Mouse (Mus musculus) common myeloid progenitor, adult 5-6 weeks (primary cell): ENCODE results near the gene Nppb. TPM values are rescaled to one million over a fixed set of nuclear protein-coding genes. Genes with fewer than 3 reads are reported as not detected.

ENCODE experiments used
- ATAC-seq: replicated peaks from 2 replicates; pipeline ENCODE4 v1.8.0; 2016; ENCODE audit warnings: low read depth, mild to moderate bottlenecking, moderate TSS enrichment, inconsistent platforms; ENCODE audit not compliant: poor library complexity, severe bottlenecking
- total RNA-seq: library from RNA; stranded (forward); fragments of 200-1000, 187-1606 nt; gene quantifications from 2 replicates; pipeline ENCODE4 v1.2.3, GENCODE M21; 2017

Gene Nppb
- total RNA-seq, 1 experiment from 2014 or later, result not detected

GRCm38 (mm10) chr4:147969337-147969736 lies 16.3 kb upstream of the Nppb start:
- no peak for ATAC-seq

DNA sequence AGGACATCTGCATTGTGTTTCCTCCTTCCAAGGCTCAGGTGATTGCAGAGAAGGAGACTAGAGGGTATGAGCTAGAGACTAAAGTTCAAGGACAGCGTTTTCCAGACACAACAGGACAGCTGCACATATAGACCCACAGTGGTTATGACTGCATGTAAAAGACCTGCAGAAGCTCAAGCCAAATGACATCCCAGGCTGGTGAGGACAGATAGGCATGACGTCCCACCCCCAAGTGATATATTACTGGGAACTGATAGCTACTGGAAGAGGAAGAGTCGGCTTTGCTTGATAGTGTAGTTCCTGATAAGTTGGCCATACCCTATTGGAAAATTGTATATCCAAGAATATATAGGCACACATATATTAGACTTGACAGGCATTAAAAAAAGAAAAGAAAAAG lies 9.4 kb upstream of the Nppb start:
- no peak for ATAC-seq

- no peak for ATAC-seq
These were observed 7.9 kb upstream of the Nppb start for GRCm38 (mm10) chr4:147977726-147978125.

- ATAC-seq, result no peak
These were observed 7.2 kb upstream of the Nppb start for GRCm38 (mm10) chr4:147978391-147978790.

DNA sequence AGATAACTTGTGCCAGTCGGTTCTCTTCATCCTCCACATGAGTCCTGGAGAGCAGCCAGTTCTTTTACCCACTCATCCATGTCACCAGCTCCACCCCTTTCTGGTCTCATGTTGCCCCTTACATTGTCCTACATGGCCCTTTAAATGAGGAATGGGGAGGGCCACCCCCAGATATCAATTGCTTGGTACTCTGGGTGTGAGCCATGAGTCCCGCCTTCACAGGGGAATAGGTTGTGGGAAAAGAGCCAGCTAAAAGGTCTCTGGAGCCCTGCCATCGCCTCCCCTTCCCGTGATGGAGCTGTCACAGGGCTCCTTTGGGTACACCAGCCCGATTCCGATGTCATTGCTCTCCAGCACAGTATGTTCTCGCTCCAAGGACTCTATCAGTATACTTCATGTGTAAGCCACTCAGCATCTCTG lies 6.1 kb upstream of the Nppb start:
- ATAC-seq, result no peak

DNA sequence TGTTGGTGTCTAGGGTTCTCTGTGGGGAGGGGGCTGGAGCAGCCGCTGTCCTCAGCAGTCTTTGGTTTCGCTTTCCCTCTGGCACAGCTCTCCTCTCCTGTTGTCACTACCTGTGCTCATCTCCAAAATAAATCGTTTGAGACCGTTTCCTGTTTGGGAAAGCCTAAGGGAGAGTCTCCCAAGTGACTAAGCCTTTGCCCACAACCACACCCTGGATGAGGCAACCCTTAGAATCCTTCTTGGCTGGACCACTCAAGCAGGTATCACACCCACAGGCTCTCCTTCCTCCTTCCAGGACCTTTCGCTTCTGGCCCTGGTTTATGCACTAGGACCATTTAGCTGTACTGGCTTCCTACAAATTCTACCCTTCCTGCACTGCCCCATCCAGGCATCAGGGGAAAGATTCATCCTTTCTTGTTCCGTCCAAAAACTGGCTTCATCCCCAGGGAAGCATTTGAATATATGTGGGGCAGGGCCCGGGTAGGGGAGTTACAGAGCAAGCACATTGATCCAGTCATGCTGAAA lies 8.0 kb downstream of the Nppb start:
- ATAC-seq, result no peak

- ATAC-seq, result no peak
These were observed 9.7 kb downstream of the Nppb start for GRCm38 (mm10) chr4:147995311-147995710.

DNA sequence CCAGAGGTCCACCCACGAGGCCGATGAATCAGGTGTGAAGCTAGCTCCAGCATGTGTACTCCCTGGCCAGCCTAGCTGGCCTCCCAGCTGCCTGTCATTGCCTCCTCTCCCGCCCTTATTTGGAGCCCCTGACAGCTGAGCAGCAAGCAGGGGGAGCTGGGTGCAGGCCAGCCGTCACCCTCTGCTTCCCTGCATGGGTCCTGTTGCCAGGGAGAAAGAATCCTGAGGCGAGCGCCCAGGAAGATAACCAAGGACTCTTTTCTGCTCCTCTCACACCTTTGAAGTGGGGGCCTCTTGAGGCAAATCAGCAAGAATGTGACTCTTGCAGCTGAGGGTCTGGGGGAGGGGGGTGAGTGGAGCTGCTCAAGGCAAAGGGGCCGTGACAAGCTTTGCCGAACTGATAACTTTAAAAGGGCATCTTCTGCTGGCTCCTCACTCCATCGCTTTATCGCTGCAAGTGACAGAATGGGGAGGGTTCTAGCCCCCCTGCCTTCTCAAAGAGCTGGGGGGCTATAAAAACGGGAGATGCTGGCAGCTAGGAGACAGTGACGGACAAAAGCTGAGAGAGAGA lies 14.7 kb downstream of the Nppb start, which contains the start of gene Nppa:
Nppa (plus strand) TSS at position 521 of the 571 bp plus-strand sequence.
- ATAC-seq, result no peak

GRCm38 (mm10) chr4:148001013-148001789 lies 15.6 kb downstream of the Nppb start:
- ATAC-seq, result no peak

- peak; percentile 42; the same call in 1 of the 2 replicates for ATAC-seq
These were observed 16.3 kb downstream of the Nppb start for GRCm38 (mm10) chr4:148001866-148002265.

DNA sequence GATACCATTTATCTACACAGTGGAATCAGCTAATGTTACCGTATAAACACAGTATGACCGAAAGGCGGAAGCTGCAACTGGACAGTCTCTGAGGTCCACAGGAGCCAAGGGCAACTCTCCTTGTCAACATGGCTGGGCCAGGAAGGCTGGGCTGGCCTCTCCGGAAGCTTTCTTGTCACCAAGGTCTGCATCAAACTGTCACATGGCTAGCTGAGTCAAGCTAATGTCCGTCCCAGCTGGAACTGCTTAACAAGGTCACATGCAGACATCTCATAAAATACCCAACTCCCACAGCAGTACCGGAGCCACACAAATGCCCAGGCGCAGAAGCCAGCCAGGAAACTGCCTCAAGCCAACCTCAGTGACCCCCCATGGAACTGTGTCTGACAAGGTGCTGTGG lies 18.8 kb downstream of the Nppb start:
- no peak for ATAC-seq

GRCm38 (mm10) chr4:148008412-148008811 lies 22.8 kb downstream of the Nppb start:
- ATAC-seq, result peak; percentile 73

GRCm38 (mm10) chr4:148009641-148010040 lies 24.1 kb downstream of the Nppb start:
- no peak for ATAC-seq

GRCm38 (mm10) chr4:148011332-148011731 lies 25.7 kb downstream of the Nppb start:
- no peak for ATAC-seq

GRCm38 (mm10) chr4:148012216-148012615 lies 26.6 kb downstream of the Nppb start:
- no peak for ATAC-seq

- 0 out of 2 replicates have a peak, but pooled peaks have one; percentile 39 for ATAC-seq
These were observed 29.8 kb downstream of the Nppb start for GRCm38 (mm10) chr4:148015418-148015817.

DNA sequence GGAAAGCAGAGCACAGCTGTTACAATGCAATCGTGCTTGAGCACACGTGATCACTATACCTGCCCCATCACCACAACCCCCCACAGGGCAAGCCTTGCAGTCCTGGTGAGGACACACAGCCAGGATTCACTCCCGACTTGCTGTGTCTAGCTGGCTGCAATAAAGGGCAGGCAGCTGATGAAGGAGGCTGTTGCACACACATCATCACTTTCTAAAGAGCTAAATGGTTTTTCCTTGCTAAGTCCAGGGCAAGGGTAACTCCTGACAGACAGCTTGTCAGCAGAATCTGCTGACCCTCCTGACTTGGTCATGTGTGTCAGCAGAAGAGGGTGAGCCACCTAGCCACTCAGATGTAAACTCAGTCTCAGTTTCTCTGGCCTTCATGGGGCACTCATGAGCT lies 31.4 kb downstream of the Nppb start:
- no peak for ATAC-seq

GRCm38 (mm10) chr4:148018410-148018809 lies 32.8 kb downstream of the Nppb start:
- ATAC-seq, result no peak

- no peak for ATAC-seq
These were observed 38.4 kb downstream of the Nppb start for GRCm38 (mm10) chr4:148024003-148024402.

- no peak for ATAC-seq
These were observed 43.7 kb downstream of the Nppb start for GRCm38 (mm10) chr4:148029297-148029696.

DNA sequence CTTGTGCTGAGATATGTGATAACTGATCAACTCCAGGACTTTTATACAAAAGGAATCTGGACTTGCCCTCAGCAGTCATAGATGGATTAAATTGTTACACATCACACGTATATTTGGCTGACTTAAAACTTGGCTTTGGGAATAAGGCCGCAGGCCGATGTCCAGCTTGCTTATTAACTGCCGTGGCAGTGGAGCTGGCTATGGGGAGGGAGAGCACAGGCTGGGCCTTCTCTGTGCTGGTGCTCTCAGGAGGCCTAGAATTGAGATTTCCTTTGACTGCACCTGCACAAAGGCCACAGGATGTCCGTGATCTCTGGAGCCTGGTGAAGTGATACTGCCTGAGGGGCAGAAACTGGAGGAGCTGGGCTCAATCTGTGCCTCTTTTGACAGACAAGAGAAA lies 44.9 kb downstream of the Nppb start:
- ATAC-seq, result no peak
